Mouse (Mus musculus): ENCODE measurements around the gene Phkb. TPM values are rescaled to one million over a fixed set of nuclear protein-coding genes. Genes with fewer than 3 reads are reported as not detected.

The Phkb gene
- total RNA-seq, 2 experiments from 2014 or later, result 115 to 142 TPM

DNA sequence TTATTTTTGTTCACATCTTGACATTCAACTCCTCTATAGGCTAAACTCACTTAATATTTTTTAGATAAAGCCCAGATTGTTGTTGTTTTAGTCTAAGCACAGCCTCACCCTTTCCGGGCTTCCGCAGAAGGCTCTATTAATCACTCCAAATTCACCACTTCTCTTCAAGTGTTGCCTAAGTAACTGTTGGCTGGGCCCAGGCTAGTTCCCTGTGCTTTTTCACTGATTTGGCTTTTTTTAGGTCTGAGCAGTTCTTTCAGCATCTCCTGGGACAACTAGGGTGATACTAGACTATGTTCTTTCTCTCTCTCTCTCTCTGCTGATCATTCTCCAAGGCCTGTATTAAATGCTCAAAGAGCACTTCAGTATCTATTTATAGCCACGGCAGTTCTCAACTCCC is 85.3 kb downstream of the Phkb start:
- no peak for DNase-seq
- intact Hi-C loops (cut with DNase I; ENCODE audit: low total_unique reads), result no loop called here

DNA sequence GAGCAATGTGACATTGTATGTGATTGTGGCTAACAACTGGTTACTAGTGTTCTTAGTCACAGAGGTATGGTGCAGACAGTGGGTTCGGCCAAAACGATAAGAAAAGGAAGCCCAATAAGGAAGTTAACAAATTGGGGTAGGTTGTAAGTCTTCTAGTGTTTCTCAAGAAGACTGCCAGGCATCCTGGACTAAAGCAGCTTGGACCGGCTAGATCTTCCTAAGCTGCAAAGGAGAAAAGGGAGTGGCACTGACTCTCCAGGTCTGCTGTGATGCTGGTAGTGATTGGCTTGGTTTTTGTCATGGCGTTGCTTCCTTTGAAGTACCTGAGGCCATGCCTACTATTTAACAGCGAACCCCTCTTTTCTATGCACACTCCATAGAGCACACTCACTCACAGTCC is 95.4 kb downstream of the Phkb start:
- intact Hi-C loops (cut with DNase I; ENCODE audit: low total_unique reads), result no loop called here
- no peak for DNase-seq

DNA sequence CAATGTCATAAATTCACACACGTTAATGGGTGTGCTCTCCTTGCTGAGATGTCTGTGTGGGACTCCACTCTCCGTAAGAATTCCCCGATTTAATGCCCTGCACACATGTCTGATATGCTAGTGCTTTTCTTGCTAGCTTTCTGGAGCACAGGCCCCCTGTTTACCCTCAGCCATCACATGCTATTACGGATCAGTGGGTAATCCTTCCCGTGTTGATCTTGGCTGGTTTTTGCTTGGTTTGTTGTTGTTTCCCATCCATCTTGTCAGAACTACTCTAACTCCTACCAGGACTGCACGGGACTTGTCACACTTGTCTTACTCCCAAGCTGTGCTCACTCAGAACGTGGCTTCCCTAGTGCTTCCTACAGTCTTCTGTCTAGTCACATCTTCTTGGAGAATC is 96.6 kb downstream of the Phkb start:
- intact Hi-C loops (cut with DNase I; ENCODE audit: low total_unique reads), result no loop called here
- no peak for DNase-seq

- intact Hi-C loops (cut with DNase I; ENCODE audit: low total_unique reads), result no loop called here
- no peak for DNase-seq
Measured at GRCm38 (mm10) chr8:85944820-85945219, 104.1 kb downstream of the Phkb start.

DNA sequence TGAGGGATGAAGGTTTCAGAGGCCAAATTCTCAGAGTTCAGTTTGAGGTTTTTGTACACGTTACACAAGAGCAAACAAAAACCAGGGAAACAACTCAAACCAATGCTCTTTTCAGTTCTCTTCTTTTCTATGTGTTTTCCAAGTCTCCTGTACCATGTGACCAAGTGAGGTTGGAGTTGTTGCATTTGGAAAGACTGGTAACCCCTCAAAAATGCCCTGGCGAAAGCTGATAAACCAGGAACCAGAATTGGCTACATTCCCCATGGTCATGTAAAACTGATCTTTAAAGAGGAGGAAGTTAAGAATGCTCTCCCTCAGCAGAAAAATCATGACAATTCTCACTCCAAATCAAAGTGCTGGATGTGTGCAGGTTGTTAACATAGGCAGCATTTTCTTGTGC is 117.6 kb downstream of the Phkb start:
- intact Hi-C loops (cut with DNase I; ENCODE audit: low total_unique reads), result no loop called here
- DNase-seq, result no peak

DNA sequence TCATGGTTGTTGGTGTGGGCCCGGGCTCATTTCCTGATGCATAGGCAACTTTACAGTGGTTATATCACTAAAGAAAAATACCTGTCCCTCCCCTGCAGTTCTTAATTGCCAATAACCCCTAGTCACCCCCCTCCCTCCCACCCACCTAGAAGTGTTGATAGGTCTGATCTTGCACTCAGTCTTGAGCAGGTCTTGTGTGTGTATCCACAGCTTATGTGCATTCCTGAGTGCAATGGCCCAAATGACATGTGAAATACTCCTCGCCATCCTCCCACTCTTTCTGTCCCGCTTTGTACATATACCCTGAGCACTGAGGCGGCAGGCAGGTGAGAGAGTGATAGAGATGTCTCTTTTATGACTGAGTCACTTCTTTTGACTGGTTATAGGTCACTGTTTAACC is 119.1 kb downstream of the Phkb start:
- intact Hi-C loops (cut with DNase I; ENCODE audit: low total_unique reads), result no loop called here
- DNase-seq, result no peak

- DNase-seq, result no peak
- intact Hi-C loops (cut with DNase I; ENCODE audit: low total_unique reads), result no loop called here
Measured at GRCm38 (mm10) chr8:85977588-85978077, 136.9 kb downstream of the Phkb start.

DNA sequence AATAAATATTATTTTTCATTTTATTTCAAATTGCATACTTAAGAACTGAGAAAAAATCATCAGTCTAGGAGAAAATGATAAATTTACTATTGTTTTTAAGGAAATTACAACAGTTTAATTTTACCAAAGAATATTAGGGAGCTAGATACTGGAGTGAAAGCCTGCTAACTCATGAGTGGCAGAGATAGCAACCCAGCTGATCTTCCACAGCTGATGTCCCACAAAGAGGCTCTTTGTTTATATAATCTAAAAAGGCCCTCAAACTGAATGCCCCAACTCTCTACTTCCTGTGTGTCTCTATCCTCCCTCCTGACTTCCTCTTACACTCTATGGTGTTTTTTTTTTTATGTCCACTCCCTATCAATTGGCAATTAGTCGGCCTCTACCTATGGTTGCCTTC is 152.2 kb downstream of the Phkb start:
- intact Hi-C loops (cut with DNase I; ENCODE audit: low total_unique reads), result no loop called here
- DNase-seq, result no peak

- intact Hi-C loops (cut with DNase I; ENCODE audit: low total_unique reads), result no loop called here
- DNase-seq, result no peak
Measured at GRCm38 (mm10) chr8:85993661-85994060, 152.9 kb downstream of the Phkb start.

- intact Hi-C loops (cut with DNase I; ENCODE audit: low total_unique reads), result no loop called here
- no peak for DNase-seq
Measured at GRCm38 (mm10) chr8:85995971-85996370, 155.2 kb downstream of the Phkb start.

DNA sequence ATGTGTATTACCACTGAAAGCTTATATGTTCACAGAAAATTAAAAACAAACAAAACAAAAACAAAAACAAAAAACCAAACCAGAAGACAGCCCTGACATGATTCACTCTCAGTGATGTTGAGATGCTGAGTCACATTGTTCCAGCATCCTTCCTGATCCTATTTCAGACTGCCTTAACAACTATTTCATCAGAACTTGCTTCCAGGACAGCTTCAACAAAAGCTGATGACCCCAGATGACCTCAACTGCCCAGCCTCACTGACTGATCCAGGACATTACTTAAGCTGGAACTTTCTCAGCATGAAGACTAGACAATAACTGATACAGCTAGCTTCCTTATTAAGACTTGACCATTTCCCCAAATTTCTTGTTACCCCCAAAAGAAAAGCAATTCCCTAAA is 165.7 kb downstream of the Phkb start:
- intact Hi-C loops (cut with DNase I; ENCODE audit: low total_unique reads), result no loop called here
- no peak for DNase-seq

- intact Hi-C loops (cut with DNase I; ENCODE audit: low total_unique reads), result no loop called here
- DNase-seq, result no peak
Measured at GRCm38 (mm10) chr8:86016806-86017205, 176.0 kb downstream of the Phkb start.

DNA sequence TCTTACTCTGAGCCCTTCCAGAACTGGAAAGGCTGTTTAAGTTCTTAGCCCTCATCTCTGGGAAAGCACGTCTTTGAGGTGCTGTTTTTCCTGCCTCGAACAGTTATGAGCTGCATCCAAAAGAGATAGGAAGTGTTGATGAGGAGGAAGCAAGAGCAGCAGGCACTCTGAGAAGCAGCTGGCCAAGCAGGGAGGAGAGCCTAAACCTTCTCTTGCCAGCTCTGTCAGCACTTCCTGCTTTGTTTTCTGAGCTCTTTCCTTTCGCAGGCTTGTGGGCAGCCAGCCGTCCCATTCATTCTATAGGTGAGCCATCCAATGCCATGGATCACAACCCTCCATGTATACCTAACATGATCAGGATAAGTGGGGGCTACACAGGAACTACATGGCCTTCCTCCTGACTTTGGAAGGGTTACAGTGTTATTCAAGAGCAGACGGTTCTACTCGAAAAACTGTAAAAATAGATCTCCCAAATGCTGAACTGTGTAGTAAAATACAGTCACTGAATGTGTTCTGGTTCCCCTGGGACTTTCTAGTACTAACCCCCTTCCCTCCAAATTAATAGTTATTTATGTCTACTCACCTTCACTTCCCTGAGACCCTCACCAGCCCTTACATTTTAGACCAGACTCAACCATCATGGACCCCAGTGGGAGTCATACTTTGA is 188.0 kb downstream of the Phkb start:
- DNase-seq, result no peak
- intact Hi-C loops (cut with DNase I; ENCODE audit: low total_unique reads), result no loop called here

DNA sequence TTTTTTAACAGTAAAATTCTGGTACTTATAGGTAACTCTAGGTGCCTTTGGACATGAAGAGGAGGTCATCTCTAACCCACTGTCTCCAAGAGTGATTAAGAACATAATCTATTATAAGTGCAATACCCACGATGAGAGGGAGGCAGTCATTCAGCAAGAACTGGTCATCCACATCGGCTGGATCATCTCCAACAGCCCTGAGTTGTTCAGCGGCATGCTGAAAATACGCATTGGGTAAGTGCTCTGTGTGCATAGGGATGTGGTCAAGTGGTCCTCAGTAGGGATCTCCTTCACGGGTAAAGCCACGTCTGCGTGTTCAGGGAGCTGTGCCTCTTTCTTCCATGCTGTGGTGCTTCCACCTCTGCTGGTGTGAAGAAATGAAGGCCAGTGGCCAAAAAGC is 188.7 kb downstream of the Phkb start:
- intact Hi-C loops (cut with DNase I; ENCODE audit: low total_unique reads), result no loop called here
- DNase-seq, result no peak

DNA sequence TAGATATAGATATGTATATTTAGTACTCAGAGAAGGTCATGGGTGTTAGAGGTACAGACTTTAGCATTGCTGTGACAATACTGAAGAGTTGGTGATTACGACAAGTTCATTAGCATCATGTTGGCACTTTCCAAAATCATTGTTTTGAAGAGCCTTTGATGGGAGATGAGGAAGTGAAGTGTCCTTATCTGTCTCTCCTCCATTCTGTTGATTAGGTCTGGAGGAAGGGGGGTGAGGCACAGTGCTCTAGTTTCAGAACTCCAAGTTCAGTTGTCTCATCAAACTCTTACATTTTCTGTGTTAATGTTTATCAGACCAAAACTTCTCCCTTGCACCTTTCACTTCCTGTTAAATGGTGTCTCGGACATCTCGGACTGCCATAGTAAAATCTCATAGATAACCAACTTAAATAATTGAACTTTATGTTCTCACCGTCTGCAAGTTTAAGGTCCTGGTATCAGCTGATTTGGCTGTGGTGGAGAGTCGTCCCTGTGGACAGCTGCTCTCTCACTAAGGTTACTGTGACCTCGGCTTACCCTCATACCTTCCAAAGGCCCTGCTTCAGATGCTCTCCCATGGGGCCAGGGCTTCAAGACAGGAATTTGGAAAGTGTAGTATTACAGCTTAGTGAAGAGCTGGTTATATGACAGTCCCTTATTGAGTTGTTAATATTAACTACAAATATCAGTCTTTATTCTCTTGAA is 194.1 kb downstream of the Phkb start:
- DNase-seq, result no peak
- intact Hi-C loops (cut with DNase I; ENCODE audit: low total_unique reads), result loop anchor here (10.0 kb wide), 1 partner anchor 790 kb away; no protein-coding TSS in a partner anchor

- no peak for DNase-seq
- intact Hi-C loops (cut with DNase I; ENCODE audit: low total_unique reads), result loop anchor here (10.0 kb wide), 1 partner anchor 789 kb away; no protein-coding TSS in a partner anchor
Measured at GRCm38 (mm10) chr8:86035371-86035770, 194.6 kb downstream of the Phkb start.

GRCm38 (mm10) chr8:86038462-86038861 is 197.7 kb downstream of the Phkb start:
- no peak for DNase-seq
- intact Hi-C loops (cut with DNase I; ENCODE audit: low total_unique reads), result loop anchor here (10.0 kb wide), 1 partner anchor 786 kb away; no protein-coding TSS in a partner anchor

GRCm38 (mm10) chr8:86042049-86042448 is 201.3 kb downstream of the Phkb start:
- intact Hi-C loops (cut with DNase I; ENCODE audit: low total_unique reads), result no loop called here
- DNase-seq, result no peak

DNA sequence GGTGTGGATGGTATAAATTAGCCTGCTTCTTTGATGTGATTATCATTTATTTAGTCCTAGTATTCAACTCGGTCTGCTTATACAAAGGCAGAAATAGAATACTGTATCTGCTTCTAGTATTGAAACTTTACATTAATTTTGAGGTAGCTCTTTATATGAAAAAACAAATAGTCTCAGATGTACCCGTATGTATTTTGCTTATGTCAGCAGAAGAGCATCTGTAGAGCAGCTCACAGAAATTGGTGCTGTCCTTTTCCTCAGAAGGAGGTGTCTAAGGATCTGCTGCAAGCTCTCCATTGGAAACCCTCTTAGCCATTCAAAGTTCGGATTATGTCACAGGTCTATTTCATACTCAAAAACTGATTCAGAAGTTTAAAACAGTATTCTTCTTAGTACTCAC is 210.1 kb downstream of the Phkb start:
- intact Hi-C loops (cut with DNase I; ENCODE audit: low total_unique reads), result no loop called here

DNA sequence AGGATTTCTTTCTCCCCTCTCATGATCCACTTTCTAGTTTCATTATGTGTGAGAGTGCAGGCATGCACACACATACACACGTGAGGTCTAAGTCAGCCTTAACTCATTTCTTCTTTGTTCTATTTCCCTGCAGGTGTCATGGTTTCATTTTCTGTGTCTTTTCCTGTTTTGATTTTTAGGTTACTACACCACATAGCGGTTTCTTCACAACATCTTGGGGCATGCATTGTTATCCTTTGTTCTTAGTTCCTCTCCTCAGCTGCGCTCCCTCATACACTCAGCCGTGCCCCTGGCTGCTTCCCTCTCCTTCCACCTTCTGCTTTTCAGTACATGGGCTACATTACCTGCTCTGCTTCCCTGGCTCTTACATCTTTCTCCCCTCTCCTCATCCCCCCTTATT is 211.2 kb downstream of the Phkb start:
- no peak for DNase-seq
- intact Hi-C loops (cut with DNase I; ENCODE audit: low total_unique reads), result no loop called here

More for the DNA sequence above, 210.1 kb downstream of the Phkb start:
- DNase-seq, result no peak

- intact Hi-C loops (cut with DNase I; ENCODE audit: low total_unique reads), result no loop called here
Measured at GRCm38 (mm10) chr8:86058618-86059017, 217.9 kb downstream of the Phkb start.

More at GRCm38 (mm10) chr8:86058618-86059017, 217.9 kb downstream of the Phkb start:
- DNase-seq, result no peak

Measured in gastrocnemius, postnatal 14 days (tissue).